10 mouse cellular contexts compared by ENCODE assay signal in the genomic region with DNA sequence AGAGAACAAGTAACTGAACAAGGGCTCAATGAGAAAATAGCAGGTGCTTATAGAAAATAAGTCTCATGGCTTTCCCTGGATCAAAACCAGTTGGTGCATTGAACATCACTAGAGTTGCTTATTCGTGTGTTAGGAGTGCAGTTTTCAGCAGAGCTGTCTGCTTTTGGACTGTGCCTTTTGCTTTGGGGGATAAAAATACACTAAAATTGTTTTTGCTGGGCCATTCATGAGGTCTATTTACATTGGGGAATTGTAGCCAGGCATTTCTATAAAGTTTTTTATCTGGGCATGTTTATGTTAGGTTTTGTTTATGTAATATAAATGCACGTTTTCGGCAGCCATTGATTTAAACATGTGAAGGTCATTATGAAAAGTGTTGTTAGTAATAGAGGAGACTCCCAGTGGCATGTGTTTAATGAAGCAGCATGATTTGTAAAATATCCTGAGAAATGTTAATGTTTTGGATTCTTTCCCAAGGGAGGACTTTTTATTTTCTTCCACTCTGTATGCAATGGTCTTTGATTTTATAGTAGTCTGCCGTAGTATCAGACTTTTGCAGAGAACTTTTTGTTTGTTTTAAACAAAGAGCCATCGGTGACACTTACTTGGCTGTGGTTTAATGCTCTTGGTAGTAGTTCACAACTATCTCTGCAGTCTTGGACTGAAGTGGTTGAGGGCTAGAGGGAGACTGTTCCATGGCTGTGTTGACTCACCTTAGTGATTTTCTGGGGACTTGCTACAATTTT.
DNase-seq lines count a peak whose midpoint lies in the region; ATAC-seq and TF ChIP-seq lines count a peak whose summit lies in the region.
"Had no signal": no experiment of that assay in that cellular context is flagged by ENCODE, and none has a peak within 500 bp of the region (broad histone marks: within the 10 kb centered on the region; RNA-seq: fewer than 3 reads in every experiment).

No protein-coding gene starts in this region.

- TF ChIP-seq CTCF in left cerebral cortex, adult 2 months (IDR thresholded peaks at IDR 0.05): no peak

- no peaks in the 10 kb centered on the region for H3K27me3 ChIP-seq in heart, embryonic 12.5 days (replicated peaks)
- no peaks in the 10 kb centered on the region for H3K27me3 ChIP-seq in embryonic facial prominence, embryonic 11.5 days (ENCODE audit: control insufficient read depth, insufficient read depth, low read length)
- no peaks in the 10 kb centered on the region for H3K27me3 ChIP-seq in limb, embryonic 14.5 days (ENCODE audit: control insufficient read depth, insufficient read depth, low read length)
- H3K27me3 ChIP-seq: hindbrain, embryonic 13.5 days had no signal

- intact Hi-C loops in heart, postnatal 14 days (cut with DNase I): no loop called here
- intact Hi-C loops in left cerebral cortex, adult 2 months (cut with DNase I): no loop called here
- intact Hi-C loops in left cerebral cortex, postnatal 10 days (cut with DNase I): no loop called here

- H3K4me3 ChIP-seq in heart, embryonic 12.5 days: no peak overlapping the region
- no peak overlapping the region for H3K4me3 ChIP-seq in left cerebral cortex, adult 2 months
- no peak overlapping the region for H3K4me3 ChIP-seq in embryonic facial prominence, embryonic 11.5 days (ENCODE audit: low read depth, low read length)
- no peak overlapping the region for H3K4me3 ChIP-seq in limb, embryonic 14.5 days (replicated peaks; ENCODE audit: low read length)
- H3K4me3 ChIP-seq: hindbrain, embryonic 13.5 days had no signal

- 72% methylated on average over 5 of the region's 5 CpGs for whole genome bisulfite sequencing in heart, embryonic 12.5 days
- 59% methylated on average over 5 of the region's 5 CpGs for WGBS in embryonic facial prominence, embryonic 11.5 days
- 38% methylated on average over 5 of the region's 5 CpGs for WGBS in limb, embryonic 14.5 days

- 0 out of 2 replicates have a peak overlapping the region, but pooled peaks have one; percentile 23 for H3K27ac ChIP-seq in heart, embryonic 12.5 days (ENCODE audit: poor library complexity, severe bottlenecking)
- peak overlapping the region; percentile 75 for H3K27ac ChIP-seq in left cerebral cortex, adult 2 months
- H3K27ac ChIP-seq in embryonic facial prominence, embryonic 11.5 days (replicated peaks; ENCODE audit: low read depth, low read length): 0 out of 2 replicates have a peak overlapping the region, but pooled peaks have one; percentile 7
- peak overlapping the region; percentile 79 for H3K27ac ChIP-seq in limb, embryonic 14.5 days (replicated peaks; ENCODE audit: low read depth, low read length)
- H3K27ac ChIP-seq: hindbrain, embryonic 13.5 days had no signal

- no peak for ATAC-seq in heart, embryonic 12.5 days (ENCODE audit: insufficient number of reproducible peaks, low FRiP score)
- no peak for ATAC-seq in embryonic facial prominence, embryonic 11.5 days (replicated peaks; ENCODE audit: insufficient number of reproducible peaks, low FRiP score, low TSS enrichment, low read depth)
- ATAC-seq in limb, embryonic 14.5 days (ENCODE audit: low FRiP score, low read depth): no peak

- H3K4me1 ChIP-seq in heart, embryonic 12.5 days (replicated peaks): peaks cover 33% of the 10 kb centered on the region
- H3K4me1 ChIP-seq in embryonic facial prominence, embryonic 11.5 days (ENCODE audit: control insufficient read depth, insufficient read depth, low read length): 0 out of 2 replicates have a peak, but pooled peaks cover 2% of the 10 kb centered on the region
- H3K4me1 ChIP-seq in limb, embryonic 14.5 days (ENCODE audit: control insufficient read depth, insufficient read depth, low read length): peaks cover 32% of the 10 kb centered on the region

- H3K4me2 ChIP-seq in heart, embryonic 12.5 days: no peak overlapping the region
- H3K4me2 ChIP-seq in embryonic facial prominence, embryonic 11.5 days (ENCODE audit: low read depth, low read length): no peak overlapping the region
- no peak overlapping the region for H3K4me2 ChIP-seq in limb, embryonic 14.5 days (replicated peaks; ENCODE audit: low read depth, low read length, severe bottlenecking)
- H3K4me2 ChIP-seq: hindbrain, embryonic 13.5 days had no signal

- DNase-seq in heart, postnatal 14 days: no peak
- DNase-seq in left cerebral cortex, adult 2 months (ENCODE audit: extremely low spot score in 1 of 2, low spot score in 2 of 2): no peak
- no peak for DNase-seq in left cerebral cortex, adult 18-20 months (ENCODE audit: low spot score in 2 of 2)
- no peak for DNase-seq in embryonic facial prominence, embryonic 11.5 days (ENCODE audit: low spot score)
- DNase-seq in limb, embryonic 14.5 days (ENCODE audit: low spot score): no peak
- no peak for DNase-seq in embryo, embryonic 10 days (ENCODE audit: low spot score)
- no peak for DNase-seq in left cerebral cortex, postnatal 10 days (ENCODE audit: extremely low spot score in 1 of 2, low spot score in 2 of 2)
- DNase-seq: lung, postnatal 4 days had no signal

- no peaks in the 10 kb centered on the region for H3K9me3 ChIP-seq in heart, embryonic 12.5 days (replicated peaks)
- no peaks in the 10 kb centered on the region for H3K9me3 ChIP-seq in embryonic facial prominence, embryonic 11.5 days (replicated peaks; ENCODE audit: control insufficient read depth, low read length)
- no peaks in the 10 kb centered on the region for H3K9me3 ChIP-seq in limb, embryonic 14.5 days (ENCODE audit: control insufficient read depth, low read length)
- H3K9me3 ChIP-seq: hindbrain, embryonic 13.5 days had no signal

- no peak for TF ChIP-seq POLR2A in limb, embryonic 14.5 days (IDR thresholded peaks at IDR 0.05; ENCODE audit: borderline replicate concordance, extremely low read depth, insufficient read depth, insufficient read length)

- no peaks in the 10 kb centered on the region for H3K36me3 ChIP-seq in heart, embryonic 12.5 days
- H3K36me3 ChIP-seq in embryonic facial prominence, embryonic 11.5 days (replicated peaks; ENCODE audit: control insufficient read depth, insufficient read depth, low read depth, low read length): no peaks in the 10 kb centered on the region
- no peaks in the 10 kb centered on the region for H3K36me3 ChIP-seq in limb, embryonic 14.5 days (ENCODE audit: control insufficient read depth, insufficient read depth, low read length)
- H3K36me3 ChIP-seq: hindbrain, embryonic 13.5 days had no signal

- no peak overlapping the region for H3K9ac ChIP-seq in heart, embryonic 12.5 days
- H3K9ac ChIP-seq in embryonic facial prominence, embryonic 11.5 days (replicated peaks; ENCODE audit: low read length): no peak overlapping the region
- H3K9ac ChIP-seq in limb, embryonic 14.5 days (ENCODE audit: low read depth, low read length, severe bottlenecking): no peak overlapping the region
- H3K9ac ChIP-seq: hindbrain, embryonic 13.5 days had no signal

Comparison
In these comparisons a context has a peak if more than half of its experiments do, and no peak if none do; other contexts are left out.
1. H3K27ac ChIP-seq: peak in every context shown above with its lines; median percentile 79 in limb, embryonic 14.5 days; 75 in left cerebral cortex, adult 2 months; 23 in heart, embryonic 12.5 days; 7 in embryonic facial prominence, embryonic 11.5 days.